Mouse (Mus musculus): Measurements from ENCODE around the gene Nupl1.

Gene Nupl1

GRCm38 (mm10) chr14:60143234-60143633 lies 108.0 kb downstream of the Nupl1 start:
- no peak for DNase-seq

GRCm38 (mm10) chr14:60138339-60138738 lies 112.9 kb downstream of the Nupl1 start:
- no peak for DNase-seq

GRCm38 (mm10) chr14:60137812-60138211 lies 113.4 kb downstream of the Nupl1 start:
- no peak for DNase-seq

GRCm38 (mm10) chr14:60135801-60136200 lies 115.4 kb downstream of the Nupl1 start:
- DNase-seq = no peak

GRCm38 (mm10) chr14:60134720-60135119 lies 116.5 kb downstream of the Nupl1 start:
- DNase-seq = peak; percentile 23
